Mouse (Mus musculus) forebrain, embryonic 10.5 days (tissue): Measurements from ENCODE around the gene Smarca4. TPM values are rescaled to one million over a fixed set of nuclear protein-coding genes. Genes with fewer than 3 reads are reported as not detected.
"Not testable (repeated sequence)": the region's sequence is repeated elsewhere in the genome, so short reads cannot be mapped to it uniquely, and the experiment has no call there.

Experiments used
- DNase-seq: peaks from one replicate; pipeline ENCODE4 v3.0.0-alpha.2; 2017; ENCODE audit warnings: low spot score; ENCODE audit errors: extremely low spot score
- H3K27ac ChIP-seq: fragments of 300-500 bp; sonication (generic); 2 replicates; pipeline ENCODE4 v1.5.1; 2016; ENCODE audit warnings: mild to moderate bottlenecking
- H3K27me3 ChIP-seq: fragments of 300-500 bp; sonication (generic); 2 replicates; pipeline ENCODE4 v1.6.1; 2016; ENCODE audit warnings: mild to moderate bottlenecking; ENCODE audit not compliant: poor library complexity, severe bottlenecking
- H3K36me3 ChIP-seq: fragments of 300-500 bp; sonication (generic); replicated peaks from 2 replicates; pipeline ENCODE4 v1.6.1; 2016; ENCODE audit warnings: mild to moderate bottlenecking, moderate library complexity
- H3K4me1 ChIP-seq: fragments of 300-500 bp; sonication (generic); 2 replicates; pipeline ENCODE4 v1.6.1; 2016
- H3K4me3 ChIP-seq: fragments of 300-500 bp; sonication (generic); 2 replicates; pipeline ENCODE4 v1.5.1; 2016; ENCODE audit warnings: mild to moderate bottlenecking, moderate library complexity
- H3K9me3 ChIP-seq: fragments of 300-500 bp; sonication (generic); 2 replicates; pipeline ENCODE4 v1.6.1; 2016; ENCODE audit warnings: mild to moderate bottlenecking, moderate library complexity
- WGBS: fragments of 180-500 bp; shearing (Covaris S2); methylation state at CpG from one replicate; pipeline ENCODE4 v1.1.7; 2016; 5-methylcytosine and 5-hydroxymethylcytosine counted together
- polyA plus RNA-seq: library from polyadenylated mRNA; unstranded; fragments of >200 nt; fragmentation: Nextera tagmentation; extraction: Ambion mirVana; gene quantifications from 2 replicates; pipeline ENCODE4 v1.2.1, GENCODE M21; 2016

The Smarca4 gene
- polyA plus RNA-seq, 1 experiment from 2014 or later = 149 TPM

- WGBS = 88% methylated on average over 6 of the region's 6 CpGs
Observed at GRCm38 (mm10) chr9:21591127-21591830, 24.7 kb upstream of the Smarca4 start.

DNA sequence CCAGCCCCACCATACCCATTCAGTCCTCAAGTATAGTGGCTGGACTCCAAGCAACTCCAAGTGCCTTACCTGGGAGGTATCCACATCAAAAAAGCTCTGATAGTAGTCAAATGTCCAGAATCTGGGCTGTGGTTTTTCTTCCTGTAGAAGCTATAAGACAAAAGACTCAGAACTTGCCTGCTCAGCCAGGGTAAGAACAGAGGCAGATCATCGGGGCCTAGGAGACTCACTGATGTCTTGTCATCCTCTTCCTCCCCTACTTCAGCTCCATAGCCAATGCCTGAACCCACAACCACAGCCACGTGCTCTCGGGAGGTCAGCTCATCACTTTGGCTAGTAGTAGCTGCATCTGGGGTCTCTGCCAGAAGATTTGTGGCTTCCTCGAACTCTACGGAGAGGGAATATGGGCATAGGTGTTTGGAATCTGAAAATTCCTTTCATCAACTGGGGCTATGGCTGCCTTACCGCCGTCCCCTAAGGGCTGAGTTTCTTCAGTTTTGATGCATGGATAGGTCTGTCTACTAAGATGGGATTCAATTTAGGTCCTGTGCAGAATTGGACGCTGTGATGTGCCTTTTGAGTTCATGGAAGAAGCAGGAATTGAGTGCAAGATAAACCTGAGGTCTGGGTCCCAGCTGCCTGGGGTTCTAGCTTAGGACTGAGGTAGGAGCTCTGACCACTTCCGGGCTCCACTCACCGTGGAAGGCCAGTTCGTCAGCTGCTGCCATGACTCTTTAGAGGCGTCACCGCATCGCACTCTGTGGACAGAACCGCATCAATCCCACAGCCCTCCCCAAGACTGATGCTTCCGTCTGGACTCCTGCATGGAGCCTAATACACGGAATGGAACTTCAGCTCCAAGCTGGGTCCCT lies 23.9 kb upstream of the Smarca4 start:
- Histone ChIP-seq H3K27ac (peak overlapping the region; percentile 88), H3K4me3 (peak overlapping the region; percentile 98), H3K27me3 (no peaks in the 10 kb centered on the region), H3K4me1 (peaks cover 37% of the 10 kb centered on the region), H3K36me3 (peaks cover 67% of the 10 kb centered on the region), H3K9me3 (no peaks in the 10 kb centered on the region)
- 23% methylated on average over 17 of the region's 17 CpGs for WGBS
- DNase-seq = no peak

More at GRCm38 (mm10) chr9:21591127-21591830, 24.7 kb upstream of the Smarca4 start:
- H3K36me3 ChIP-seq = peaks cover 68% of the 10 kb centered on the region
- H3K4me1 ChIP-seq = peaks cover 37% of the 10 kb centered on the region
- H3K27me3 ChIP-seq = no peaks in the 10 kb centered on the region
- H3K27ac ChIP-seq = no peak overlapping the region
- DNase-seq = no peak
- H3K4me3 ChIP-seq = peak overlapping the region; percentile 98; the same call in 1 of the 2 replicates
- no peaks in the 10 kb centered on the region for H3K9me3 ChIP-seq

GRCm38 (mm10) chr9:21592703-21593121 lies 23.3 kb upstream of the Smarca4 start, which contains the start of the genes Timm29 and Yipf2:
Gene Timm29 (plus strand): TSS chr9:21592722.
Gene Yipf2 (minus strand): TSS chr9:21592828.
- peak; percentile 90 for DNase-seq
- Histone ChIP-seq H3K4me1 (peaks cover 37% of the 10 kb centered on the region), H3K36me3 (peaks cover 61% of the 10 kb centered on the region), H3K27ac (peak within 1 kb of the TSS; percentile 88), H3K27me3 (no peaks in the 10 kb centered on the region), H3K9me3 (no peaks in the 10 kb centered on the region), H3K4me3 (peak within 1 kb of the TSS; percentile 98)
- under 1% methylated on average over 30 of the region's 30 CpGs for WGBS

DNA sequence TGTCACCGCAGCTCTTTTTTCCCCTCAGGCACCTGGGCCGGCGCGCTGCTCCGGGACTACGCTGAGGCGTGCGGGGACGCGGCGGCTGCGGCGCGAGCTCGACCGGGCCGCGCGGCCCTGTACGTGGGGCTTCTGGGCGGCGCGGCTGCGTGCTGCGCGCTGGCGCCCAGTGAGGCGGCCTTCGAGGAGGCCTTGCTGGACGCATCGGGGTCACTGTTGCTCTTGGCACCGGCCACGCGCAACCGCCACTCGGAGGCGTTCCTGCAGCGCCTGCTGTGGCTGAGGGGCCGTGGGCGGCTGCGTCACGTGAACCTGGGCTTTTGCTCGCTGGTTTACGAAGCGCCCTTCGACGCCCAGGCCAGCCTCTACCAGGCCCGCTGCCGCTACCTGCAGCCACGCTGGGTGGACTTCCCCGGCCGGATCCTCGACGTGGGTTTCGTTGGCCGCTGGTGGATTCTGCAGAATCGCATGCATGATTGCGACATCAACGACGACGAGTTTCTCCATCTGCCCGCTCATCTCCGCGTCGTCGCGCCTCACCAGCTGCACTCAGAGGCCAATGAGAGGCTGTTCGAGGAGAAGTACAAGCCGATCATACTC lies 22.7 kb upstream of the Smarca4 start:
- Histone ChIP-seq H3K36me3 (peaks cover 56% of the 10 kb centered on the region), H3K27ac (peak overlapping the region; percentile 88), H3K27me3 (no peaks in the 10 kb centered on the region), H3K4me3 (peak overlapping the region; percentile 98), H3K4me1 (peaks cover 37% of the 10 kb centered on the region), H3K9me3 (no peaks in the 10 kb centered on the region)
- 3% methylated on average over 69 of the region's 69 CpGs for WGBS
- DNase-seq = no peak

DNA sequence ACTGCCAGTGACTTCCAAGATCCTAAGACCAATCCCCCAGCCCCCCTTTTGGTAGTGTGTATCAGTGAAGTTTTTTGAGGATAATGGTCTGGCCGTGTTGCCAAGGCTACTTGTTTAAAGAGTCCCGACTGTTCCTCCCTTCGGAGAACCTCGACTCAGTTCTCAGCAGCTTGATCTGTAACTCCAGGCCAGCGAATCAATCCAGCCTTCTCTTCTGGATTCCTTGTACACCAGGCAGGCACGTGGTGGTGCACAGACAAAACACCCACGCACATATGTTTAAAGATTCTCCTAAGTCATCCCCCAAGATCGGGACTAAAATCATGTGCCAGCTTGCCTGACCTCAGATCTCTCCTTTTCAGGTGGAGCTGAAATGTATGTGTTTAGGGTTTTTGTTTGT lies 21.6 kb upstream of the Smarca4 start:
- not testable (repeated sequence) for H3K27ac ChIP-seq, H3K27me3 ChIP-seq, H3K9me3 ChIP-seq, DNase-seq
- H3K36me3 ChIP-seq = peaks cover 44% of the 10 kb centered on the region
- WGBS = 91% methylated on average over 8 of the region's 8 CpGs
- peaks cover 37% of the 10 kb centered on the region for H3K4me1 ChIP-seq
- peak overlapping the region; percentile 98 for H3K4me3 ChIP-seq

DNA sequence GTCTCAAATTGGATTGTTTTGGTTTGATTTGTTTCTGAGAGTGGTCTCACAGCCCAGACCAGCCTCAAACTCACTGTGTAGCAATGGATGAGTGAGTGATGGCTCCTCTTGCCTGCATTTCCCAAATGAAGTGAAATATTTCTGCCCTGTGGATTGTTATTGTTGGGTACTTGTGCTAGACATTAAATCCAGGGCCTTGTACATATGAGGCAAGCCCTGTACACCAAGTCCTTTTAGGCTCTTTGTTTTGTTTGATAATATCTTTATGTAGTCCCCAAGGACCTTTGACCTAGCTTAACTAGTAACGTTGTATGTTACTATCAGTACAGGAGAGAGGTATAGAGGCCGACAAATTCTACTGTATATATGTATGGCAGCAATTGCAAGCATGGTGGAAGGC lies 21.1 kb upstream of the Smarca4 start:
- Histone ChIP-seq H3K27me3 (no peaks in the 10 kb centered on the region), H3K4me1 (peaks cover 37% of the 10 kb centered on the region), H3K36me3 (peaks cover 39% of the 10 kb centered on the region), H3K9me3 (no peaks in the 10 kb centered on the region), H3K4me3 (no peak overlapping the region), H3K27ac (no peak overlapping the region)
- 90% methylated on average over 2 of the region's 2 CpGs for WGBS
- no peak for DNase-seq

- peaks cover 29% of the 10 kb centered on the region for H3K36me3 ChIP-seq
- no peak overlapping the region for H3K27ac ChIP-seq
- no peaks in the 10 kb centered on the region for H3K27me3 ChIP-seq
- no peak for DNase-seq
- 41% methylated on average over 2 of the region's 2 CpGs for WGBS
- no peaks in the 10 kb centered on the region for H3K9me3 ChIP-seq
- peaks cover 20% of the 10 kb centered on the region for H3K4me1 ChIP-seq
- H3K4me3 ChIP-seq = no peak overlapping the region
Observed at GRCm38 (mm10) chr9:21598198-21598597, 17.8 kb upstream of the Smarca4 start.

GRCm38 (mm10) chr9:21600186-21600585 lies 15.8 kb upstream of the Smarca4 start:
- Histone ChIP-seq H3K4me3 (no peak overlapping the region), H3K27ac (no peak overlapping the region), H3K27me3 (no peaks in the 10 kb centered on the region), H3K36me3 (peaks cover 18% of the 10 kb centered on the region), H3K4me1 (0 out of 2 replicates have a peak, but pooled peaks cover under 1% of the 10 kb centered on the region), H3K9me3 (no peaks in the 10 kb centered on the region)
- no peak for DNase-seq
- WGBS = 80% methylated on average over 3 of the region's 3 CpGs

DNA sequence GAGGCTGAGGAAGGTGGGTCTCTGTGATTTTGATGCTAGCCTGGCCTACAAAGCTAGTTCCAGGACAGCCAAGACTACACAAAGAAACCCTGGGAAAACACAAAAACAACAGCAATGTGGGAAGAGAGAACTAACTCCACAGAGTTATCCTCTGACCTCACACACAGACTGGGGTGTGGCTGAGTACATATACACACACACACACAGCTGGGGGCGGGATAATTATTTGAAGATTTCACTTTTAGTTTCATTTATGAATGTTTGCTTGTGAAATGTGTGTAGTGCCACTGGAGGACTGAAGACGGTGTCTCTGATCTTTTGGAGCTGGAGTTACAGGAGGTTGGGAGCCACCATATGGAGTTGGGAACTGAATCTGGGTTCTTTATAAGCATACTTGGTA lies 14.9 kb upstream of the Smarca4 start:
- Histone ChIP-seq H3K27ac (no peak overlapping the region), H3K9me3 (no peaks in the 10 kb centered on the region), H3K36me3 (peaks cover 9% of the 10 kb centered on the region), H3K27me3 (no peaks in the 10 kb centered on the region), H3K4me3 (no peak overlapping the region), H3K4me1 (no peaks in the 10 kb centered on the region)
- 91% methylated on average over 2 of the region's 2 CpGs for WGBS
- DNase-seq = no peak

GRCm38 (mm10) chr9:21601722-21602399 lies 14.1 kb upstream of the Smarca4 start:
- peak; percentile 75 for DNase-seq
- no peak overlapping the region for H3K27ac ChIP-seq
- H3K4me3 ChIP-seq = no peak overlapping the region
- H3K4me1 ChIP-seq = no peaks in the 10 kb centered on the region
- H3K36me3 ChIP-seq = peaks cover 2% of the 10 kb centered on the region
- WGBS = 49% methylated on average over 10 of the region's 10 CpGs
- no peaks in the 10 kb centered on the region for H3K9me3 ChIP-seq
- H3K27me3 ChIP-seq = no peaks in the 10 kb centered on the region

DNA sequence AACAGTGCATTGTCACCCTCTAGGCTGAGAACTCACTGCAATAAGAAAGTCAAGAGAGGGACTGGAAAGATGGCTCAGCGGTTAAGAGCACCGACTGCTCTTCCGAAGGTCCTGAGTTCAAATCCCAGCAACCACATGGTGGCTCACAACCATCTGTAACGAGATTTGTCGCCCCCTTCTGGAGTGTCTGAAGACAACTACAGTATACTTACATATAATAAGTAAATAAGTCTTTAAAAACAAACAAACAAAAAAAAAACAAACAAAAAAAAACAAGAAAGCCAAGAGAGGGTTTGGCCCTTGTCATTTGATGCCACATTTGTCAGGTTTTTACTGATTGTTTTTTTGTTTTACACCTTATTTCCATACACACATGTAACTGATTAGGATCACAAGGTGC lies 11.8 kb upstream of the Smarca4 start:
- Histone ChIP-seq H3K36me3 (no peaks in the 10 kb centered on the region), H3K27ac (no peak overlapping the region), H3K4me1 (no peaks in the 10 kb centered on the region), H3K27me3 (no peaks in the 10 kb centered on the region), H3K9me3 (no peaks in the 10 kb centered on the region), H3K4me3 (no peak overlapping the region)
- no peak for DNase-seq
- WGBS = 71% methylated on average over 5 of the region's 5 CpGs

GRCm38 (mm10) chr9:21605865-21606264 lies 10.1 kb upstream of the Smarca4 start:
- H3K36me3 ChIP-seq = no peaks in the 10 kb centered on the region
- no peak for DNase-seq
- no peak overlapping the region for H3K27ac ChIP-seq
- WGBS = 74% methylated on average over 5 of the region's 5 CpGs
- H3K4me3 ChIP-seq = no peak overlapping the region
- H3K9me3 ChIP-seq = no peaks in the 10 kb centered on the region
- H3K4me1 ChIP-seq = no peaks in the 10 kb centered on the region
- no peaks in the 10 kb centered on the region for H3K27me3 ChIP-seq
